Comparison of ENCODE assay signal across 8 mouse cellular contexts in genomic region chr6:113495071-113495675, GRCm38 (mm10). TPM values are rescaled to one million over a fixed set of nuclear protein-coding genes. Genes with fewer than 3 reads are reported as not detected.
DNase-seq lines count a peak whose midpoint lies in the region; ATAC-seq and TF ChIP-seq lines count a peak whose summit lies in the region.

No protein-coding gene starts in this region.

- no peak for DNase-seq in heart, adult 11 months
- DNase-seq in liver, embryonic 14.5 days (ENCODE audit: low read depth in 3 of 3, low spot score in 3 of 3), result no peak
- no peak for DNase-seq in embryo, embryonic 9.5 days (ENCODE audit: extremely low spot score)
- no peak for DNase-seq in adipocyte (ENCODE audit: low spot score)

- no peaks in the 10 kb centered on the region for H3K9me3 ChIP-seq in heart, embryonic 14.5 days (ENCODE audit: control insufficient read depth, low read length)
- no peaks in the 10 kb centered on the region for H3K9me3 ChIP-seq in E14TG2a.4 (ENCODE audit: low read length)
- H3K9me3 ChIP-seq in forebrain, embryonic 13.5 days (replicated peaks), result no peaks in the 10 kb centered on the region
- H3K9me3 ChIP-seq in liver, embryonic 14.5 days (ENCODE audit: control insufficient read depth, low read length), result no peaks in the 10 kb centered on the region

- H3K27ac ChIP-seq in heart, embryonic 14.5 days (replicated peaks in 1 of 2; ENCODE audit: control insufficient read depth in 1 of 2, insufficient read depth in 1 of 2, low read depth in 2 of 2, low read length in 2 of 2), result no peak overlapping the region
- H3K27ac ChIP-seq in forebrain, embryonic 13.5 days, result no peak overlapping the region
- H3K27ac ChIP-seq in liver, embryonic 14.5 days, result no peak overlapping the region

- H3K27me3 ChIP-seq in heart, embryonic 14.5 days (ENCODE audit: control insufficient read depth, insufficient read depth, low read length), result peaks cover 30% of the 10 kb centered on the region
- H3K27me3 ChIP-seq in E14TG2a.4 (ENCODE audit: insufficient read depth, low read length), result peaks cover 33% of the 10 kb centered on the region
- peaks cover 12% of the 10 kb centered on the region for H3K27me3 ChIP-seq in forebrain, embryonic 13.5 days
- H3K27me3 ChIP-seq in liver, embryonic 14.5 days (ENCODE audit: control insufficient read depth, insufficient read depth, low read length), result peaks cover 12% of the 10 kb centered on the region

- H3K4me3 ChIP-seq in heart, embryonic 14.5 days (ENCODE audit: control insufficient read depth in 1 of 2, insufficient read depth in 1 of 2, low read depth in 1 of 2, low read length in 2 of 2), result peak overlapping the region; percentile 41 to 43
- H3K4me3 ChIP-seq in E14TG2a.4 (replicated peaks; ENCODE audit: low read length), result peak overlapping the region; percentile 81
- H3K4me3 ChIP-seq in forebrain, embryonic 13.5 days, result peak overlapping the region; percentile 40
- peak overlapping the region in 1 of 2 experiments; percentile 51; a peak in 2 of 4 replicates for H3K4me3 ChIP-seq in liver, embryonic 14.5 days (ENCODE audit: insufficient read depth in 1 of 2, low read depth in 2 of 2, low read length in 2 of 2)

- no peak for ATAC-seq in heart, embryonic 14.5 days (ENCODE audit: insufficient number of reproducible peaks, insufficient read depth, low FRiP score, low read depth)
- ATAC-seq in forebrain, embryonic 13.5 days, result peak; percentile 2; the same call in 1 of the 2 replicates
- no peak for ATAC-seq in liver, embryonic 14.5 days (ENCODE audit: insufficient read depth)
- no peak for ATAC-seq in cerebellum, adult (ENCODE audit: insufficient number of reproducible peaks, low FRiP score, low TSS enrichment)

- H3K36me3 ChIP-seq in heart, embryonic 14.5 days (ENCODE audit: control insufficient read depth, insufficient read depth, low read length), result peaks cover 28% of the 10 kb centered on the region
- H3K36me3 ChIP-seq in E14TG2a.4 (ENCODE audit: insufficient read depth, low read length), result peaks cover 27% of the 10 kb centered on the region
- H3K36me3 ChIP-seq in forebrain, embryonic 13.5 days (ENCODE audit: poor library complexity, severe bottlenecking), result peaks cover 32% of the 10 kb centered on the region
- H3K36me3 ChIP-seq in liver, embryonic 14.5 days (replicated peaks; ENCODE audit: control insufficient read depth, insufficient read depth, low read depth), result no peaks in the 10 kb centered on the region

- 22% methylated on average over 28 of the region's 28 CpGs for WGBS in heart, embryonic 14.5 days
- WGBS in forebrain, embryonic 13.5 days, result 59% methylated on average over 28 of the region's 28 CpGs
- WGBS in liver, embryonic 14.5 days (ENCODE audit: insufficient replicate concordance), result 40% methylated on average over 28 of the region's 28 CpGs

- TF ChIP-seq CTCF in E14TG2a.4 (conservative IDR thresholded peaks at IDR 0.05; ENCODE audit: low read length), result no peak
- no peak for TF ChIP-seq CTCF in liver, embryonic 14.5 days (IDR thresholded peaks at IDR 0.05; ENCODE audit: low read depth)

- TF ChIP-seq EP300 in liver, embryonic 14.5 days (IDR thresholded peaks at IDR 0.05; ENCODE audit: low read depth), result no peak

- H3K4me1 ChIP-seq in heart, embryonic 14.5 days (ENCODE audit: control insufficient read depth in 2 of 2, insufficient read depth in 2 of 2, low read length in 2 of 2), result peaks cover 8 to 11% of the 10 kb centered on the region in 2 experiments; a peak in 3 of 4 replicates
- H3K4me1 ChIP-seq in E14TG2a.4 (replicated peaks; ENCODE audit: low read depth, low read length), result peaks cover 61% of the 10 kb centered on the region
- H3K4me1 ChIP-seq in forebrain, embryonic 13.5 days, result peaks cover 12% of the 10 kb centered on the region
- no peaks in the 10 kb centered on the region for H3K4me1 ChIP-seq in liver, embryonic 14.5 days (replicated peaks; ENCODE audit: control insufficient read depth in 2 of 2, insufficient read depth in 2 of 2, low read length in 1 of 2)

- H3K4me2 ChIP-seq in heart, embryonic 14.5 days (ENCODE audit: low read length), result peak overlapping the region; percentile 77
- peak overlapping the region; percentile 63 for H3K4me2 ChIP-seq in forebrain, embryonic 13.5 days
- peak overlapping the region; percentile 75 for H3K4me2 ChIP-seq in liver, embryonic 14.5 days (ENCODE audit: low read depth)

- H3K9ac ChIP-seq in heart, embryonic 14.5 days (ENCODE audit: low read length), result peak overlapping the region; percentile 64
- H3K9ac ChIP-seq in forebrain, embryonic 13.5 days, result 0 out of 2 replicates have a peak overlapping the region, but pooled peaks have one; percentile 50
- H3K9ac ChIP-seq in liver, embryonic 14.5 days (replicated peaks), result no peak overlapping the region

RNA-seq across cellular contexts. Expression of gene Prrt3, which starts 6.6 kb away (rescaled TPM):
- 0.13 and 0.27 TPM in 2 replicates for polyA plus RNA-seq in heart, embryonic 14.5 days (2014; fragmentation: Nextera tagmentation; extraction: Ambion mirVana)
- polyA plus RNA-seq in forebrain, embryonic 13.5 days (2015; fragmentation: Nextera tagmentation; extraction: Ambion mirVana), result 2.8 and 3.1 TPM in 2 replicates
- polyA plus RNA-seq in liver, embryonic 14.5 days (2012; rRNA removed), result not detected in 2 replicates
- not detected in 2 replicates for polyA plus RNA-seq in liver, embryonic 14.5 days (2014; fragmentation: Nextera tagmentation; extraction: Ambion mirVana)

RNA-seq across cellular contexts. Expression of gene Creld1, which starts 12.1 kb away (rescaled TPM):
- 30.7 and 32.6 TPM in 2 replicates for polyA plus RNA-seq in heart, embryonic 14.5 days (2014; fragmentation: Nextera tagmentation; extraction: Ambion mirVana)
- polyA plus RNA-seq in forebrain, embryonic 13.5 days (2015; fragmentation: Nextera tagmentation; extraction: Ambion mirVana), result 47.4 and 47.5 TPM in 2 replicates
- 2.7 and 3.1 TPM in 2 replicates for polyA plus RNA-seq in liver, embryonic 14.5 days (2012; rRNA removed)
- 3.9 and 5.1 TPM in 2 replicates for polyA plus RNA-seq in liver, embryonic 14.5 days (2014; fragmentation: Nextera tagmentation; extraction: Ambion mirVana)

RNA-seq across cellular contexts. Expression of gene Il17rc, which starts 23.9 kb away (rescaled TPM):
- polyA plus RNA-seq in heart, embryonic 14.5 days (2014; fragmentation: Nextera tagmentation; extraction: Ambion mirVana), result 5.6 and 9.5 TPM in 2 replicates
- polyA plus RNA-seq in forebrain, embryonic 13.5 days (2015; fragmentation: Nextera tagmentation; extraction: Ambion mirVana), result 0.84 and 1.4 TPM in 2 replicates
- polyA plus RNA-seq in liver, embryonic 14.5 days (2012; rRNA removed), result 3.4 and 4.3 TPM in 2 replicates
- polyA plus RNA-seq in liver, embryonic 14.5 days (2014; fragmentation: Nextera tagmentation; extraction: Ambion mirVana), result 3.4 and 5.6 TPM in 2 replicates

RNA-seq across cellular contexts. Expression of gene Emc3, which starts 36.3 kb away (rescaled TPM):
- polyA plus RNA-seq in heart, embryonic 14.5 days (2014; fragmentation: Nextera tagmentation; extraction: Ambion mirVana), result 84.6 and 89.2 TPM in 2 replicates
- 84.7 and 87.8 TPM in 2 replicates for polyA plus RNA-seq in forebrain, embryonic 13.5 days (2015; fragmentation: Nextera tagmentation; extraction: Ambion mirVana)
- polyA plus RNA-seq in liver, embryonic 14.5 days (2012; rRNA removed), result 16.3 and 20.7 TPM in 2 replicates
- polyA plus RNA-seq in liver, embryonic 14.5 days (2014; fragmentation: Nextera tagmentation; extraction: Ambion mirVana), result 39.4 and 41.5 TPM in 2 replicates

RNA-seq across cellular contexts. Expression of gene Fancd2, which starts 36.3 kb away (rescaled TPM):
- 10.1 and 10.6 TPM in 2 replicates for polyA plus RNA-seq in heart, embryonic 14.5 days (2014; fragmentation: Nextera tagmentation; extraction: Ambion mirVana)
- 11.9 and 14.1 TPM in 2 replicates for polyA plus RNA-seq in forebrain, embryonic 13.5 days (2015; fragmentation: Nextera tagmentation; extraction: Ambion mirVana)
- 6.9 and 8.4 TPM in 2 replicates for polyA plus RNA-seq in liver, embryonic 14.5 days (2012; rRNA removed)
- polyA plus RNA-seq in liver, embryonic 14.5 days (2014; fragmentation: Nextera tagmentation; extraction: Ambion mirVana), result 9.1 and 10.7 TPM in 2 replicates
